Mouse (Mus musculus) heart, embryonic 10.5 days (tissue): ENCODE measurements around the gene Ccdc103. TPM values are rescaled to one million over a fixed set of nuclear protein-coding genes. Genes with fewer than 3 reads are reported as not detected.
A peak's percentile ranks its signal among the peaks of the same experiment; 100 is the strongest.

Experiments used
- DNase-seq: peaks from one replicate; pipeline ENCODE4 v3.0.0-alpha.2; 2017; ENCODE audit warnings: low spot score
- H3K27ac ChIP-seq: fragments of 300-500 bp; sonication (generic); 2 replicates; pipeline ENCODE4 v1.5.1; 2016; ENCODE audit warnings: mild to moderate bottlenecking
- H3K27me3 ChIP-seq: fragments of 300-500 bp; sonication (generic); 2 replicates; pipeline ENCODE4 v1.6.1; 2016; ENCODE audit warnings: mild to moderate bottlenecking; ENCODE audit not compliant: poor library complexity, insufficient read depth, severe bottlenecking
- H3K36me3 ChIP-seq: fragments of 300-500 bp; sonication (generic); 2 replicates; pipeline ENCODE4 v1.6.1; 2016; ENCODE audit warnings: mild to moderate bottlenecking, moderate library complexity
- H3K4me1 ChIP-seq: fragments of 300-500 bp; sonication (generic); 2 replicates; pipeline ENCODE4 v1.6.1; 2016; ENCODE audit warnings: mild to moderate bottlenecking
- H3K4me3 ChIP-seq: fragments of 300-500 bp; sonication (generic); 2 replicates; pipeline ENCODE4 v1.5.1; 2016; ENCODE audit warnings: mild to moderate bottlenecking, moderate library complexity
- H3K9me3 ChIP-seq: fragments of 300-500 bp; sonication (generic); 2 replicates; pipeline ENCODE4 v1.6.1; 2016; ENCODE audit warnings: mild to moderate bottlenecking, moderate library complexity
- WGBS: fragments of 180-500 bp; shearing (Covaris S2); methylation state at CpG from one replicate; pipeline ENCODE4 v1.1.7; 2016; 5-methylcytosine and 5-hydroxymethylcytosine counted together
- polyA plus RNA-seq: library from polyadenylated mRNA; unstranded; fragments of >200 nt; fragmentation: Nextera tagmentation; extraction: Ambion mirVana; gene quantifications from 2 replicates; pipeline ENCODE4 v1.2.1, GENCODE M21; 2016

The Ccdc103 gene
- polyA plus RNA-seq, 1 experiment from 2014 or later: 0.93 TPM

DNA sequence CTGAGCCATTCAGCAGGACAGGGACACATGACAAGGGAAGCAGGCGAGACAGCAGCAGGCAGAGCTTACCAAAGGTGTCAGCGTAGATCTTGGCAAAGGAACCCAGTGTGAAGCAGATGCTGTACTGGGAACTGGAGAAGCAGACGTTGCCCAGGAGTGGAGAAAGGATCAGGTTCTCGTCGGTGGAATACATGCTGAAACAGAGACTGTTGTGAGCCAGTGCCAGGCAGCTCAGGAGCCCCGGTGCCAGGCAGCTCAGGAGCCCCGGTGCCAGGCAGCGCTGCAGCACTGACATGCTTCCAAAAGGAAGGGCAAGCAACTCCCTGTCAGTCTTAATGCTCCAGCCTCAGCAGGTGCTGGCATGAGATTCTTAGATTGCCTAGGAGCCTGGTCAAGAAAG lies 21.1 kb upstream of the Ccdc103 start:
- H3K9me3 ChIP-seq: no peaks in the 10 kb centered on the region
- no peak overlapping the region for H3K27ac ChIP-seq
- peaks cover 96% of the 10 kb centered on the region for H3K36me3 ChIP-seq
- no peak overlapping the region for H3K4me3 ChIP-seq
- H3K27me3 ChIP-seq: no peaks in the 10 kb centered on the region
- no peaks in the 10 kb centered on the region for H3K4me1 ChIP-seq
- DNase-seq: no peak
- WGBS: 94% methylated on average over 8 of the region's 8 CpGs

DNA sequence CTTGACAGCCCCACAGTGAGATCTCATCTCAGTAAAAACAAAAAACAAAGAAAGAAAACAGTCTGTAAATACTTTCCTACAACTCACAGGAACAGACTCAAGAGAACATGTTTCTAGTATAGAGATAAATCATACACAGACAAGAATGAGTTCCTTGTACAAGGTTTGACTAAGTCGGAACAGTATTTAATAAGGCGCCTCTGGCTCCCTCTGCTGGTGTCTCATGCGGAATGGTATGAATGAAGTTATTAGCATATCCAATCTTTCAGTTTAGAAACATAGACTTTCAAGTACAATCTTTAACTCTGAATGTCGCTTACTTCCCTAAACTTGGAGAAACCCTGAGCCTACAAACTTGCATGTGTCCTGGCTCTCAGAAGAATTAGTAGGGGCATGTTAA lies 16.7 kb upstream of the Ccdc103 start:
- 55% methylated on average over 4 of the region's 4 CpGs for WGBS

DNA sequence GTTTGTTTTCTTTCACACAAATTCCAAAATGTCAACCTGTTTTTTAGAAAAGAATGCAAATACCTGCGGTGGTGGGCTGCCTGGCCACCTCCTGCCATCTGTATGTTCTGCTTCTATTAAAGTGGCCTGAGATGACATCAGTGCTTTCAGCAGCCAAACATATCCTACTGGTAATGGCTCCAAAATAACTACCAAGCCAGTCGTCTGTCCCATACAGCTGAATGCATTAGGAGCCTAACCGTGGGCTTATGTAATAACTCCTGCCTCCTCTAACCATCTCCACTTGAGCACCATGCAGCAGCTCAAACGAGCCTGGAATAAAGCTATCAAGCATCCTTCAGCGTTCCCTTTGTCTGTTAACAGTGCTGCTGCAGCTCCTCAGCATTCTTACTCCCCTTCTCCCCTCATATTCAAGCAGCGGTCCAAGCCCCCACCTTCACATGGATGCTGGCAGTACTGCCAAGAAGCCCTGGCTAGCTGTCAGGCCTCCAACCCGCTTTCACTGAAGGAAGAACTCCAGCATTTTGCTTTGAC lies 6.1 kb upstream of the Ccdc103 start:
- Histone ChIP-seq H3K9me3 (no peaks in the 10 kb centered on the region), H3K27me3 (no peaks in the 10 kb centered on the region), H3K4me3 (no peak overlapping the region), H3K36me3 (peaks cover 67% of the 10 kb centered on the region), H3K27ac (no peak overlapping the region), H3K4me1 (peaks cover 9% of the 10 kb centered on the region)
- DNase-seq: no peak
- 90% methylated on average over 7 of the region's 7 CpGs for WGBS

More for the DNA sequence above, 16.7 kb upstream of the Ccdc103 start:
- no peak for DNase-seq
- H3K27ac ChIP-seq: no peak overlapping the region
- no peaks in the 10 kb centered on the region for H3K9me3 ChIP-seq
- no peaks in the 10 kb centered on the region for H3K4me1 ChIP-seq
- H3K4me3 ChIP-seq: no peak overlapping the region
- H3K36me3 ChIP-seq: peaks cover 92% of the 10 kb centered on the region
- no peaks in the 10 kb centered on the region for H3K27me3 ChIP-seq

DNA sequence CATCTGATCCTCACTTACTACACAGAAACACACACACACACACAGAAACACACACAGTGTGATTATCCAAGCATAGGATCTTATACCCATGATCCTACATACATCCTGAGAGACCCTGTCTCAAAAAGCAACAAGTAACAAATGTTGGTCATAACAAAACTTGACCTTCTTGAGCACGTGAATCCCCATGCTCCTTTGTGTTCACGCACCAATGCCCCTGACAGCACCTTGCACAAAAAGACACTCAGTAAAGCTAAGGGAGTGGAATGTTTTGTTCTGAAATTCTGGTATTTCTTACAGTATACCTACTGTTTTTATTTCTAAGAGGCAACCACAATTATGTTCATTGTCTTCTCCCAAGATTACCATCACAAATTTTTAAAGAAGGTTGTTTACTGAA lies 1.4 kb upstream of the Ccdc103 start:
- WGBS: 87% methylated on average over 2 of the region's 2 CpGs
- Histone ChIP-seq H3K9me3 (no peaks in the 10 kb centered on the region), H3K27me3 (peaks cover 12% of the 10 kb centered on the region; the same call in 1 of the 2 replicates), H3K4me3 (peak overlapping the region; percentile 86), H3K27ac (no peak overlapping the region), H3K36me3 (peaks cover 32% of the 10 kb centered on the region), H3K4me1 (peaks cover 26% of the 10 kb centered on the region)
- DNase-seq: no peak

GRCm38 (mm10) chr11:102881314-102882198 lies 552 bp downstream of the Ccdc103 start:
- WGBS: 16% methylated on average over 13 of the region's 13 CpGs
- Histone ChIP-seq H3K27ac (peak overlapping the region; percentile 98), H3K9me3 (no peaks in the 10 kb centered on the region)

DNA sequence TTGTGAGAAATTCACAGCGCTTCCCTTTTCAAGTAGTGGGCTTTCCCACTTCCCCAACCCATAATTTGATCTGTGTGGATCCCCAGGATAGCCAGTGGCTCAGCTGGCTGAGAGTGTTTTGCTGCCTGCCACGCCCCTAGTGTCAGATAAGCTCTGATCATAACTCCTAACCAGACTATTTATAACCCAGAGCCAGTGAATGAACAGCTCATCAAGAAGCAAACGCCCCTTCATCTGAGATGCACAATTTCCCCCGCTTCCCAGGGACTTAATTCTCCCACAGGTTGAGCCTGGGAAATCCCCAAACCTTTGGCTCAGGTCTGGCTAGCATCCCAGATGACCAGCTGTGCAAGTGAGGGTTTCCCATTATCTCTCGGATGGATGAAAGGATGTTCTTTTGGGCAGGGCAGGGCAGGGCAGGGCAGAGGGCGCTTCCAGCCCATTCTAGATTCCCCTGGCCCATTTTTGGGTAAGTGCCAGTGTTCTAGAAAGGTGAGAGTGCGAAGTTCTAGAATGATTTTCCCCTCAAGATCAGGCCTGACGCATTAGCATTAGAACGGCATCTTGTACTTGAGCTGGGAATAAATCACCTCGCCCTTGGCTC lies 3.7 kb downstream of the Ccdc103 start, which contains the start of gene Fam187a:
Gene Fam187a (plus strand): TSS at position 554 of the 604 bp plus-strand sequence.
- no peak within 1 kb of the TSS for H3K4me3 ChIP-seq
- H3K36me3 ChIP-seq: no peaks in the 10 kb centered on the region
- H3K9me3 ChIP-seq: no peaks in the 10 kb centered on the region
- WGBS: 58% methylated on average over 10 of the region's 10 CpGs
- DNase-seq: no peak
- peaks cover 23% of the 10 kb centered on the region for H3K4me1 ChIP-seq
- H3K27ac ChIP-seq: peak within 1 kb of the TSS; percentile 42
- H3K27me3 ChIP-seq: peaks cover 54% of the 10 kb centered on the region

More at GRCm38 (mm10) chr11:102881314-102882198, 552 bp downstream of the Ccdc103 start:
- no peak for DNase-seq
- Histone ChIP-seq H3K4me3 (peak overlapping the region; percentile 86), H3K4me1 (peaks cover 30% of the 10 kb centered on the region), H3K36me3 (peaks cover 12% of the 10 kb centered on the region), H3K27me3 (peaks cover 26% of the 10 kb centered on the region; the same call in 1 of the 2 replicates)

DNA sequence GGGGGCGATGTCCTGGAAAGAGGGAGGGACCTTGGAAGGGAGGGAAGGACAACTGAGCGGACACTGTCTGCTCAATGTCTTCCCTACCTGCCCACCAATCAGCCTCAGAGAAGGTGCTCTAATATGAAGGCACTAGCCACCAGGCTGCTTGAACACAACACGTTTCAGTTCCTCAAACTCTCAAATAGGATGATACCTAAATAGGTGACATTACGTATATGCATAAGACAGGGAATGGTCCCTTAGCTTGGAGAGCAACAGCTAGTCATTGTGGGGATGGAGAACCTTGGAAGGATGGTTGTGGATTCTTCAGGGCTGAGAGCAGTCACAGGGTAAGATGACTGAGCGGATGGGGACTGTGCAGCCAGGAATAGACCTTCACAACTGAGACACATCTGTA lies 6.4 kb downstream of the Ccdc103 start:
- DNase-seq: no peak
- Histone ChIP-seq H3K27me3 (peaks cover 65% of the 10 kb centered on the region), H3K4me1 (peaks cover 15% of the 10 kb centered on the region), H3K9me3 (no peaks in the 10 kb centered on the region), H3K27ac (no peak overlapping the region), H3K4me3 (no peak overlapping the region), H3K36me3 (no peaks in the 10 kb centered on the region)
- WGBS: 78% methylated on average over 5 of the region's 5 CpGs

- WGBS: 73% methylated on average over 3 of the region's 3 CpGs
- no peak overlapping the region for H3K4me3 ChIP-seq
- peaks cover 19% of the 10 kb centered on the region for H3K4me1 ChIP-seq
- no peak overlapping the region for H3K27ac ChIP-seq
- no peaks in the 10 kb centered on the region for H3K36me3 ChIP-seq
- H3K9me3 ChIP-seq: no peaks in the 10 kb centered on the region
- H3K27me3 ChIP-seq: peaks cover 67% of the 10 kb centered on the region
- DNase-seq: no peak
Observed at GRCm38 (mm10) chr11:102888135-102888534, 7.1 kb downstream of the Ccdc103 start.

- H3K27ac ChIP-seq: no peak overlapping the region
- H3K9me3 ChIP-seq: no peaks in the 10 kb centered on the region
- peaks cover 81% of the 10 kb centered on the region for H3K27me3 ChIP-seq
- WGBS: 70% methylated on average over 5 of the region's 5 CpGs
- no peaks in the 10 kb centered on the region for H3K36me3 ChIP-seq
- H3K4me3 ChIP-seq: no peak overlapping the region
- peaks cover 10% of the 10 kb centered on the region; the same call in 1 of the 2 replicates for H3K4me1 ChIP-seq
- no peak for DNase-seq
Observed at GRCm38 (mm10) chr11:102890096-102890495, 9.1 kb downstream of the Ccdc103 start.

- Histone ChIP-seq H3K36me3 (no peaks in the 10 kb centered on the region), H3K4me1 (peaks cover 30% of the 10 kb centered on the region), H3K27me3 (peaks cover 81% of the 10 kb centered on the region), H3K27ac (peak overlapping the region; percentile 42), H3K4me3 (peak overlapping the region; percentile 55), H3K9me3 (no peaks in the 10 kb centered on the region)
- peak; percentile 92 for DNase-seq
- WGBS: 3% methylated on average over 43 of the region's 43 CpGs
Observed at GRCm38 (mm10) chr11:102893015-102893651, 12.1 kb downstream of the Ccdc103 start.

DNA sequence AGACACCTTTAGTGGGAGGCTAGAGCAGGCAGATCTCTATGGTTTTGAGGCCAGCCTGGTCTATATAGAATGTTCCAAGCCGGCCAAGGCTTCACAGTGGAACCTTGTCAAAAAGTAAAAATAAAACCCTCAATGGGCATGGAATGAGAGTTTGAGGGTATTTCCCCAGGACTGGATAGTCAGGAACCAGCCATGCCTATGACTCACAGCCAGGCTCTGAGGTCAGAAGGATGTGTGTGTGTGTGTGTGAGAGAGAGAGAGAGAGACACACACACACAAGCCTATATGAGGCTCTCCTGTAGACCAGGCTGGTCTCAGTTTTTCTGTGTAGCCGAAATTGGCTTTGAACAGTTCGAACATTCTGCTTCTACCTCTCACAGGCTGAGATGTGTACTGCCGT lies 13.7 kb downstream of the Ccdc103 start:
- no peaks in the 10 kb centered on the region for H3K36me3 ChIP-seq
- no peak overlapping the region for H3K4me3 ChIP-seq
- DNase-seq: no peak
- H3K27ac ChIP-seq: no peak overlapping the region
- H3K27me3 ChIP-seq: peaks cover 85% of the 10 kb centered on the region
- WGBS: 85% methylated on average over 4 of the region's 4 CpGs
- H3K4me1 ChIP-seq: peaks cover 34% of the 10 kb centered on the region
- no peaks in the 10 kb centered on the region for H3K9me3 ChIP-seq

- Histone ChIP-seq H3K9me3 (no peaks in the 10 kb centered on the region), H3K4me3 (no peak overlapping the region), H3K27me3 (peaks cover 86% of the 10 kb centered on the region), H3K27ac (no peak overlapping the region; the same call in 1 of the 2 replicates), H3K36me3 (no peaks in the 10 kb centered on the region), H3K4me1 (peaks cover 34% of the 10 kb centered on the region)
- 35% methylated on average over 9 of the region's 9 CpGs for WGBS
- DNase-seq: peak; percentile 88
Observed at GRCm38 (mm10) chr11:102895779-102896178, 14.8 kb downstream of the Ccdc103 start.
